Mouse (Mus musculus): ENCODE measurements at regions not wholly inside any gene's neighbourhood (a gene's known extent, or its start where the extent isn't known, plus 50 kb on each side); places are given as distances from the start of the nearest gene placed in this dataset.
"Not testable (repeated sequence)": the region's sequence is repeated elsewhere in the genome, so short reads cannot be mapped to it uniquely, and the experiment has no call there.

DNA sequence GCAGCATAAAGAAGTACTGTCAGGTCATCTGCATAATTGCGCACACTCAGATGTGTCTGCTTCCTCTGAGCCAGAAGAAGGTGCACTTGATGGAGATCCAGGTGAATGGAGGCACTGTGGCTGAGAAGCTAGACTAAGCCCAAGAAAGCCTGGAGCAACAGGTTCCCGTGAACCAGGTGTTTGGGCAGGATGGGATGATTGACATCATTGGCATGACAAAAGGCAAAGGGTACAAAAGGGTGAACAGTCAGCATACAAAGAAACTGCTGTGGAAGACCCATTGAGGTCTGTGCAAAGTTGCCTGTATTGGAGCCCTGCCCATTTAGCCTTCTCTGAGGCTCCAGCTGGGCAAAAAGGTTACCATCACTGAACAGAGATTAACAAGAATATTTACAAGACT lies 337.0 kb upstream of the Zfp960 start:
- Histone ChIP-seq H3K27me3 (replicated peaks; ENCODE audit: control insufficient read depth, insufficient read depth, low read length) (no peaks in the 10 kb centered on the region), H3K9me3 (ENCODE audit: control insufficient read depth) (no peaks in the 10 kb centered on the region), H3K4me1 (replicated peaks; ENCODE audit: control insufficient read depth, insufficient read depth, low read length) (no peaks in the 10 kb centered on the region), H3K4me2 (replicated peaks; ENCODE audit: low read depth) (no peak overlapping the region), H3K4me3 (ENCODE audit: low read depth, low read length) (no peak overlapping the region), H3K36me3 (ENCODE audit: control insufficient read depth, insufficient read depth) (no peaks in the 10 kb centered on the region), H3K9ac (ENCODE audit: low read depth, low read length) (no peak overlapping the region), H3K27ac (ENCODE audit: low read depth, low read length) (no peak overlapping the region)
- WGBS = 84% methylated on average over 2 of the region's 2 CpGs
- ATAC-seq = no peak
- no peak for TF ChIP-seq CTCF (IDR thresholded peaks at IDR 0.05; ENCODE audit: low read depth)

- WGBS = 82% methylated on average over 4 of the region's 4 CpGs
- no peak overlapping the region for H3K4me2 ChIP-seq (replicated peaks; ENCODE audit: low read depth)
- H3K4me3 ChIP-seq (ENCODE audit: low read depth, low read length) = no peak overlapping the region
- no peak for TF ChIP-seq CTCF (IDR thresholded peaks at IDR 0.05; ENCODE audit: low read depth)
- no peak overlapping the region for H3K27ac ChIP-seq (ENCODE audit: low read depth, low read length)
- H3K36me3 ChIP-seq (ENCODE audit: control insufficient read depth, insufficient read depth) = no peaks in the 10 kb centered on the region
- H3K4me1 ChIP-seq (replicated peaks; ENCODE audit: control insufficient read depth, insufficient read depth, low read length) = no peaks in the 10 kb centered on the region
- H3K9me3 ChIP-seq (ENCODE audit: control insufficient read depth) = no peaks in the 10 kb centered on the region
- no peak for ATAC-seq
- no peak overlapping the region for H3K9ac ChIP-seq (ENCODE audit: low read depth, low read length)
- H3K27me3 ChIP-seq (replicated peaks; ENCODE audit: control insufficient read depth, insufficient read depth, low read length) = no peaks in the 10 kb centered on the region
Observed at GRCm38 (mm10) chr17:16753090-16753489, 310.8 kb upstream of the Zfp960 start.

DNA sequence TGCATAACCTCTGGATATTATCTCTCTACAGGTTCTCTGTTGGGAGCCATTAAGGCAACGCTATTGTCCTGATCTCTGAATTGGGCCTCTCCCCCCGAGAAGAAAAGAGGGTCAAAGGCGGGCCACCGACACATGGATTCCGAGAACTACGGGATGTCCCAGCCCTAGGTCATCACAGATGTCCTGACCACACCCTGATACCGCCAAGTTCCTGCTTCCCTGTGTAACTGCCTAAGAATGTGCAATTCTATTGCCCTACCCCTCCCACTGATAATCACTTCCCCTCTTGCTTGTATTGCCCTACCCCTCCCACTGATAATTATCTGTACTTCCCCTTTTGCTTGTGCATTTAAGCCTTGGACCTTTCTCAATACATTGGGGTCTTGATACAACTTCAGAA lies 293.3 kb upstream of the Zfp960 start:
- not testable (repeated sequence) for H3K4me1 ChIP-seq (replicated peaks; ENCODE audit: control insufficient read depth, insufficient read depth, low read length); H3K9ac ChIP-seq (ENCODE audit: low read depth, low read length); ATAC-seq; H3K4me2 ChIP-seq (replicated peaks; ENCODE audit: low read depth); H3K27ac ChIP-seq (ENCODE audit: low read depth, low read length); H3K27me3 ChIP-seq (replicated peaks; ENCODE audit: control insufficient read depth, insufficient read depth, low read length); H3K4me3 ChIP-seq (ENCODE audit: low read depth, low read length); H3K9me3 ChIP-seq (ENCODE audit: control insufficient read depth); H3K36me3 ChIP-seq (ENCODE audit: control insufficient read depth, insufficient read depth)
- 85% methylated on average over 7 of the region's 7 CpGs for WGBS

GRCm38 (mm10) chr17:16798316-16798715 lies 265.6 kb upstream of the Zfp960 start:
- Histone ChIP-seq H3K4me2 (replicated peaks; ENCODE audit: low read depth) (no peak overlapping the region), H3K27ac (ENCODE audit: low read depth, low read length) (no peak overlapping the region), H3K4me3 (ENCODE audit: low read depth, low read length) (no peak overlapping the region), H3K36me3 (ENCODE audit: control insufficient read depth, insufficient read depth) (no peaks in the 10 kb centered on the region), H3K27me3 (replicated peaks; ENCODE audit: control insufficient read depth, insufficient read depth, low read length) (no peaks in the 10 kb centered on the region), H3K4me1 (replicated peaks; ENCODE audit: control insufficient read depth, insufficient read depth, low read length) (no peaks in the 10 kb centered on the region), H3K9ac (ENCODE audit: low read depth, low read length) (no peak overlapping the region), H3K9me3 (ENCODE audit: control insufficient read depth) (no peaks in the 10 kb centered on the region)
- TF ChIP-seq CTCF (IDR thresholded peaks at IDR 0.05; ENCODE audit: low read depth) = no peak
- WGBS = 85% methylated on average over 5 of the region's 5 CpGs
- ATAC-seq = no peak

DNA sequence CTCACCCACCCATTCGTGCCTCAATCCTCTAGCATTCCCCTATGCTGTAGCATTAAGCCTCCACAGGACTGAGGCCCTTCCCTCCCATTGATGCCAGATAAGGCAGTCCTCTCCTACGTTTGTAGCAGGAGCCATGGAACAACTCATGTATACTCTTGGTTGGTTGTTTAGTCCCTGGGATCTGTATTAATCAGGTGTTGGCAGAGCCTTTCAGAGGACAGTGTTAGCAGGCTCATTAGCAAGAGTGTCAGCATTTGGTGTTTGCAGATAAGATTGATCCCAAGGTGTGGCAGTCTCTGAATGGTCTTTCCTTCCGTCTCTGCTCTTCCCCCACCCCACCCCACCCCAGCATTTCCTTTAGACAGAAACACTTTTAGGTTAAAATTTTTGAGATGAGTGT lies 258.9 kb upstream of the Zfp960 start:
- Histone ChIP-seq H3K36me3 (ENCODE audit: control insufficient read depth, insufficient read depth) (no peaks in the 10 kb centered on the region), H3K9me3 (ENCODE audit: control insufficient read depth) (no peaks in the 10 kb centered on the region), H3K4me1 (replicated peaks; ENCODE audit: control insufficient read depth, insufficient read depth, low read length) (no peaks in the 10 kb centered on the region), H3K27ac (ENCODE audit: low read depth, low read length) (no peak overlapping the region), H3K4me2 (replicated peaks; ENCODE audit: low read depth) (no peak overlapping the region), H3K4me3 (ENCODE audit: low read depth, low read length) (no peak overlapping the region), H3K9ac (ENCODE audit: low read depth, low read length) (no peak overlapping the region), H3K27me3 (replicated peaks; ENCODE audit: control insufficient read depth, insufficient read depth, low read length) (no peaks in the 10 kb centered on the region)
- no peak for ATAC-seq
- 23% methylated on average over 3 of the region's 3 CpGs for WGBS
- no peak for TF ChIP-seq CTCF (IDR thresholded peaks at IDR 0.05; ENCODE audit: low read depth)

DNA sequence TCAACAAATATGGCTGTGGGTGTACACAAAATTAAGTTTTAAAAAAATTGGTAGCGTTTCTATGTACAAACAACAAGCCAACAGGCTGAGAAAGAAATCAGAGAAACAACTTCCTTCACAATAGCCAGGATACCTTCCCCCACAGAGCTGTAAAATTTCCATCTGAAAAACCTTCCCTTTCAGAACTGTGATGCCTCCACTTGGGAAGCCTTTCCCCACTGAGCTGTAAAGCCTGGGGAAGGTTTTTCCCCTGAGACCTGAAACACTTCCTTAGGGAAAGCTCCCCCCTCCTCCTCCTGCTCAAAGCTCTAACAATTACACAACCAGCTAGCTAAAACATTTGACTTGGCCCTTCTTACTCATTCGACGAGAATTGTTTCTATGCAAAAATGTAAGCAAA lies 245.5 kb upstream of the Zfp960 start:
- WGBS = 50% methylated on average over 3 of the region's 3 CpGs
- no peak for TF ChIP-seq CTCF (IDR thresholded peaks at IDR 0.05; ENCODE audit: low read depth)
- H3K27me3 ChIP-seq (replicated peaks; ENCODE audit: control insufficient read depth, insufficient read depth, low read length) = no peaks in the 10 kb centered on the region
- no peak overlapping the region for H3K4me3 ChIP-seq (ENCODE audit: low read depth, low read length)
- no peak overlapping the region for H3K4me2 ChIP-seq (replicated peaks; ENCODE audit: low read depth)
- no peak overlapping the region for H3K27ac ChIP-seq (ENCODE audit: low read depth, low read length)
- H3K9ac ChIP-seq (ENCODE audit: low read depth, low read length) = no peak overlapping the region
- no peaks in the 10 kb centered on the region for H3K4me1 ChIP-seq (replicated peaks; ENCODE audit: control insufficient read depth, insufficient read depth, low read length)
- H3K9me3 ChIP-seq (ENCODE audit: control insufficient read depth) = no peaks in the 10 kb centered on the region
- ATAC-seq = no peak
- no peaks in the 10 kb centered on the region for H3K36me3 ChIP-seq (ENCODE audit: control insufficient read depth, insufficient read depth)

- no peaks in the 10 kb centered on the region for H3K4me1 ChIP-seq (replicated peaks; ENCODE audit: control insufficient read depth, insufficient read depth, low read length)
- no peak overlapping the region for H3K4me2 ChIP-seq (replicated peaks; ENCODE audit: low read depth)
- WGBS = 76% methylated on average over 3 of the region's 3 CpGs
- no peak overlapping the region for H3K27ac ChIP-seq (ENCODE audit: low read depth, low read length)
- no peaks in the 10 kb centered on the region for H3K27me3 ChIP-seq (replicated peaks; ENCODE audit: control insufficient read depth, insufficient read depth, low read length)
- no peak overlapping the region for H3K4me3 ChIP-seq (ENCODE audit: low read depth, low read length)
- no peak for ATAC-seq
- no peak overlapping the region for H3K9ac ChIP-seq (ENCODE audit: low read depth, low read length)
- no peaks in the 10 kb centered on the region for H3K36me3 ChIP-seq (ENCODE audit: control insufficient read depth, insufficient read depth)
- no peaks in the 10 kb centered on the region for H3K9me3 ChIP-seq (ENCODE audit: control insufficient read depth)
- no peak for TF ChIP-seq CTCF (IDR thresholded peaks at IDR 0.05; ENCODE audit: low read depth)
Observed at GRCm38 (mm10) chr17:16821716-16822115, 242.2 kb upstream of the Zfp960 start.

Data from intestine, postnatal 0 days (tissue).